Comparison of ENCODE assay signal across 22 mouse cellular contexts in genomic region chr5:29707241-29707640, GRCm38 (mm10). TPM values are rescaled to one million over a fixed set of nuclear protein-coding genes. Genes with fewer than 3 reads are reported as not detected.
"Had no signal": no experiment of that assay in that cellular context is flagged by ENCODE, and none has a peak within 500 bp of the region (broad histone marks: within the 10 kb centered on the region; RNA-seq: fewer than 3 reads in every experiment).

No protein-coding gene starts in this region.

- DNase-seq: liver, postnatal 0 days; lung, adult 2 months; lung, postnatal 14 days; lung, postnatal 36 days; right cerebral cortex, postnatal 14 days; thymus, adult 2 months; thymus, postnatal 25 days; thymus, postnatal 4 days had no signal

- H3K27ac ChIP-seq: liver, embryonic 15.5 days; macrophage; midbrain, embryonic 13.5 days; midbrain, embryonic 15.5 days; neural tube, embryonic 12.5 days had no signal

- H3K9me3 ChIP-seq: liver, embryonic 15.5 days; lung, embryonic 15.5 days; megakaryocyte, embryonic 14.5 days; midbrain, embryonic 13.5 days; midbrain, embryonic 15.5 days; neural tube, embryonic 12.5 days; stomach, embryonic 15.5 days had no signal

- H3K36me3 ChIP-seq: liver, embryonic 15.5 days; lung, embryonic 15.5 days; midbrain, embryonic 13.5 days; midbrain, embryonic 15.5 days; neural tube, embryonic 12.5 days; stomach, embryonic 15.5 days had no signal

- H3K4me3 ChIP-seq: liver, embryonic 15.5 days; lung, embryonic 15.5 days; megakaryocyte, embryonic 14.5 days; midbrain, embryonic 13.5 days; midbrain, embryonic 15.5 days; neural tube, embryonic 12.5 days; stomach, embryonic 15.5 days had no signal

- H3K4me1 ChIP-seq: liver, embryonic 15.5 days; lung, embryonic 15.5 days; midbrain, embryonic 13.5 days; midbrain, embryonic 15.5 days; neural tube, embryonic 12.5 days; stomach, embryonic 15.5 days had no signal

- ATAC-seq: liver, postnatal 0 days; lung, postnatal 0 days; midbrain, embryonic 13.5 days; midbrain, embryonic 15.5 days had no signal

- H3K27me3 ChIP-seq: liver, embryonic 15.5 days; lung, embryonic 15.5 days; midbrain, embryonic 13.5 days; midbrain, embryonic 15.5 days; neural tube, embryonic 12.5 days; stomach, embryonic 15.5 days had no signal

- H3K4me2 ChIP-seq: liver, embryonic 15.5 days; lung, embryonic 15.5 days; midbrain, embryonic 11.5 days; midbrain, embryonic 13.5 days; midbrain, embryonic 15.5 days; neural tube, embryonic 12.5 days; stomach, embryonic 15.5 days had no signal

- H3K9ac ChIP-seq: liver, embryonic 15.5 days; liver, postnatal 0 days; lung, embryonic 15.5 days; midbrain, embryonic 13.5 days; midbrain, embryonic 15.5 days; neural tube, embryonic 12.5 days; stomach, embryonic 15.5 days had no signal

RNA-seq across cellular contexts. Expression of gene Gm5129, which starts 28.5 kb away (rescaled TPM):
- polyA plus RNA-seq: liver, embryonic 15.5 days; liver, postnatal 0 days; lung, adult 2 months; lung, embryonic 15.5 days; lung, postnatal 0 days; macrophage; midbrain, embryonic 11.5 days; midbrain, embryonic 13.5 days; midbrain, embryonic 15.5 days; midbrain, postnatal 0 days; neural tube, embryonic 12.5 days; neural tube, embryonic 14.5 days; spleen, adult 2 months; stomach, embryonic 15.5 days; urinary bladder, adult 2 months had no signal
